Mouse (Mus musculus) thymus, adult 2 months (tissue): ENCODE results near the gene Xlr5b.
"Not testable (repeated sequence)": the region's sequence is repeated elsewhere in the genome, so short reads cannot be mapped to it uniquely, and the experiment has no call there.

ENCODE experiments used
- CTCF ChIP-seq: fragments of 200-500 bp; IDR thresholded peaks from 2 replicates; pipeline ENCODE4 v1.5.1; 2012; ENCODE audit warnings: mild to moderate bottlenecking, control low read depth, low read length, moderate library complexity, borderline replicate concordance; ENCODE audit not compliant: control insufficient read depth, poor library complexity, insufficient read depth; ENCODE audit errors: extremely low read depth
- POLR2A ChIP-seq: fragments of 200-500 bp; IDR thresholded peaks from 2 replicates; pipeline ENCODE4 v1.6.1; 2012; ENCODE audit warnings: mild to moderate bottlenecking, low read length, control low read depth, moderate library complexity; ENCODE audit not compliant: control insufficient read depth, poor library complexity, insufficient read depth; ENCODE audit errors: extremely low read depth

DNA sequence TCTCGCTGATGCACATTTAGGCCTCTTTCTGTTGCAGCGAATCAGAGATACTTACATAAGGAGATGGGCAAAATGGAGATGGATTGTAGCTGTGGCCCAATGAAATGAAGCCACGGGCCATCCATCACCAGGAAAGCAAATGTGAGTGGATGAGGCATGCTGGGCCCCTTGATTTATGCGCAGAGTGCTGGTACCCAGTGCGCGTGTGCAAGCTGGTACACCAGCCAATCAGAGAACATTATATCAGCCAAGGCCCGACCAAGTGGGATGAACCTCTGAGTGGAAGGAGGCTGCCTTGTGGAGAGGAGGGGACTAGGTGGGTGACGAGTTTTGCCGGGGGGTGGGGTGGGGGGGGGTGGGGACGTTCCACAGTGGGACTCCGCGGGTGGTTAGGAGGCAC, 43.3 kb downstream of the Xlr5b start, which contains the start of gene Xlr3b:
- not testable (repeated sequence) for TF ChIP-seq CTCF, POLR2A
